Mouse (Mus musculus) liver, embryonic 15.5 days (tissue): ENCODE measurements around the gene Anxa3. TPM values are rescaled to one million over a fixed set of nuclear protein-coding genes. Genes with fewer than 3 reads are reported as not detected.
A peak's percentile ranks its signal among the peaks of the same experiment; 100 is the strongest.

Source experiments
- ATAC-seq: fragments of 200-750 bp; cut with Nextera tagmentation; 2 replicates; pipeline ENCODE4 v1.8.0; 2017; ENCODE audit warnings: moderate number of reproducible peaks, mild to moderate bottlenecking, moderate library complexity; ENCODE audit not compliant: insufficient read depth
- H3K27ac ChIP-seq: fragments of 300-500 bp; sonication (generic); replicated peaks from 2 replicates; pipeline ENCODE4 v1.5.1; 2015; ENCODE audit warnings: mild to moderate bottlenecking, inconsistent platforms
- H3K27me3 ChIP-seq: fragments of 300-500 bp; sonication (generic); 2 replicates; pipeline ENCODE4 v1.6.1; 2015; ENCODE audit warnings: mild to moderate bottlenecking, inconsistent platforms
- H3K36me3 ChIP-seq: fragments of 300-500 bp; sonication (generic); replicated peaks from 2 replicates; pipeline ENCODE4 v1.6.1; 2015; ENCODE audit warnings: moderate library complexity, mild to moderate bottlenecking, inconsistent platforms
- H3K4me1 ChIP-seq: fragments of 300-500 bp; sonication (generic); replicated peaks from 2 replicates; pipeline ENCODE4 v1.6.1; 2015; ENCODE audit warnings: inconsistent platforms
- H3K4me2 ChIP-seq: fragments of 300-500 bp; sonication (generic); 2 replicates; pipeline ENCODE4 v1.6.1; 2015; ENCODE audit warnings: moderate library complexity, mild to moderate bottlenecking, inconsistent platforms
- H3K4me3 ChIP-seq: fragments of 300-500 bp; sonication (generic); replicated peaks from 2 replicates; pipeline ENCODE4 v1.5.1; 2015; ENCODE audit warnings: mild to moderate bottlenecking, inconsistent platforms
- H3K9ac ChIP-seq: fragments of 300-500 bp; sonication (generic); 2 replicates; pipeline ENCODE4 v1.6.1; 2015; ENCODE audit warnings: moderate library complexity, mild to moderate bottlenecking, inconsistent platforms
- H3K9me3 ChIP-seq: fragments of 300-500 bp; sonication (generic); replicated peaks from 2 replicates; pipeline ENCODE4 v1.6.1; 2016; ENCODE audit warnings: inconsistent platforms
- WGBS: fragments of 180-500 bp; shearing (Covaris S2); methylation state at CpG from one replicate; pipeline ENCODE4 v1.1.7; 2015; ENCODE audit warnings: mixed read lengths; ENCODE audit not compliant: insufficient replicate concordance; 5-methylcytosine and 5-hydroxymethylcytosine counted together
- polyA plus RNA-seq: library from polyadenylated mRNA; unstranded; fragments of >200 nt; fragmentation: Nextera tagmentation; extraction: Ambion mirVana; gene quantifications from 2 replicates; pipeline ENCODE4 v1.2.1, GENCODE M21; 2015

The Anxa3 gene
- 21.2 and 22.8 TPM in 2 replicates for polyA plus RNA-seq

GRCm38 (mm10) chr5:96792936-96793718, at the start of gene Anxa3:
Gene Anxa3, plus strand, starts transcription at chr5:96793339.
- H3K36me3 ChIP-seq, result no peaks in the 10 kb centered on the region
- 4% methylated on average over 26 of the region's 26 CpGs for WGBS
- H3K4me2 ChIP-seq, result peak within 1 kb of the TSS; percentile 61
- peak within 1 kb of the TSS; percentile 51 for H3K4me3 ChIP-seq
- H3K9me3 ChIP-seq, result no peaks in the 10 kb centered on the region
- peak within 1 kb of the TSS; percentile 21; the same call in 1 of the 2 replicates for H3K9ac ChIP-seq
- H3K27ac ChIP-seq, result peak within 1 kb of the TSS; percentile 57
- peak; percentile 66 for ATAC-seq
- H3K4me1 ChIP-seq, result 0 out of 2 replicates have a peak, but pooled peaks cover 2% of the 10 kb centered on the region
- peaks cover 32% of the 10 kb centered on the region for H3K27me3 ChIP-seq

- no peak overlapping the region for H3K9ac ChIP-seq
- no peak overlapping the region for H3K4me2 ChIP-seq
- no peaks in the 10 kb centered on the region for H3K9me3 ChIP-seq
- no peaks in the 10 kb centered on the region for H3K36me3 ChIP-seq
- H3K27ac ChIP-seq, result no peak overlapping the region
- no peaks in the 10 kb centered on the region for H3K4me1 ChIP-seq
- WGBS, result 61% methylated on average over 8 of the region's 8 CpGs
- H3K4me3 ChIP-seq, result no peak overlapping the region
- ATAC-seq, result no peak
- H3K27me3 ChIP-seq, result no peaks in the 10 kb centered on the region
Observed at GRCm38 (mm10) chr5:96747195-96747984, 45.7 kb upstream of the Anxa3 start.

GRCm38 (mm10) chr5:96757615-96758014, 35.5 kb upstream of the Anxa3 start:
- H3K4me1 ChIP-seq, result no peaks in the 10 kb centered on the region
- 52% methylated on average over 7 of the region's 7 CpGs for WGBS
- H3K27ac ChIP-seq, result no peak overlapping the region
- H3K9me3 ChIP-seq, result no peaks in the 10 kb centered on the region
- H3K27me3 ChIP-seq, result no peaks in the 10 kb centered on the region
- no peak overlapping the region for H3K4me3 ChIP-seq
- no peak for ATAC-seq
- H3K4me2 ChIP-seq, result no peak overlapping the region
- H3K36me3 ChIP-seq, result no peaks in the 10 kb centered on the region
- H3K9ac ChIP-seq, result no peak overlapping the region

GRCm38 (mm10) chr5:96762021-96762420, 31.1 kb upstream of the Anxa3 start:
- Histone ChIP-seq H3K9me3 (no peaks in the 10 kb centered on the region), H3K4me1 (no peaks in the 10 kb centered on the region), H3K27me3 (no peaks in the 10 kb centered on the region), H3K36me3 (no peaks in the 10 kb centered on the region), H3K4me2 (no peak overlapping the region), H3K27ac (no peak overlapping the region), H3K9ac (no peak overlapping the region), H3K4me3 (no peak overlapping the region)
- 19% methylated on average over 1 of the region's 1 CpGs for WGBS
- no peak for ATAC-seq

GRCm38 (mm10) chr5:96768846-96769471, 24.2 kb upstream of the Anxa3 start:
- H3K36me3 ChIP-seq, result no peaks in the 10 kb centered on the region
- no peak overlapping the region for H3K27ac ChIP-seq
- no peak overlapping the region for H3K4me3 ChIP-seq
- H3K9ac ChIP-seq, result no peak overlapping the region
- H3K9me3 ChIP-seq, result no peaks in the 10 kb centered on the region
- WGBS, result 57% methylated on average over 10 of the region's 10 CpGs
- H3K4me2 ChIP-seq, result no peak overlapping the region
- ATAC-seq, result no peak
- H3K27me3 ChIP-seq, result no peaks in the 10 kb centered on the region
- no peaks in the 10 kb centered on the region for H3K4me1 ChIP-seq

GRCm38 (mm10) chr5:96783506-96784288, 9.4 kb upstream of the Anxa3 start:
- Histone ChIP-seq H3K4me2 (no peak overlapping the region), H3K9me3 (no peaks in the 10 kb centered on the region), H3K9ac (no peak overlapping the region), H3K27me3 (no peaks in the 10 kb centered on the region), H3K36me3 (no peaks in the 10 kb centered on the region), H3K4me3 (no peak overlapping the region), H3K27ac (no peak overlapping the region), H3K4me1 (no peaks in the 10 kb centered on the region)
- ATAC-seq, result no peak
- WGBS, result 57% methylated on average over 14 of the region's 14 CpGs

GRCm38 (mm10) chr5:96785096-96785495, 8.0 kb upstream of the Anxa3 start:
- Histone ChIP-seq H3K4me1 (no peaks in the 10 kb centered on the region), H3K4me3 (no peak overlapping the region), H3K9ac (no peak overlapping the region), H3K9me3 (no peaks in the 10 kb centered on the region), H3K27me3 (no peaks in the 10 kb centered on the region), H3K36me3 (no peaks in the 10 kb centered on the region), H3K4me2 (no peak overlapping the region), H3K27ac (no peak overlapping the region)
- WGBS, result 67% methylated on average over 5 of the region's 5 CpGs
- ATAC-seq, result no peak

- Histone ChIP-seq H3K4me1 (0 out of 2 replicates have a peak, but pooled peaks cover 2% of the 10 kb centered on the region), H3K4me3 (no peak overlapping the region; the same call in 1 of the 2 replicates), H3K9ac (no peak overlapping the region), H3K4me2 (peak overlapping the region; percentile 61), H3K9me3 (no peaks in the 10 kb centered on the region), H3K36me3 (no peaks in the 10 kb centered on the region), H3K27ac (no peak overlapping the region), H3K27me3 (peaks cover 32% of the 10 kb centered on the region)
- WGBS, result 26% methylated on average over 9 of the region's 9 CpGs
- no peak for ATAC-seq
Observed at GRCm38 (mm10) chr5:96792422-96792821, 717 bp upstream of the Anxa3 start.

GRCm38 (mm10) chr5:96793953-96794635, 955 bp downstream of the Anxa3 start:
- Histone ChIP-seq H3K27me3 (peaks cover 32% of the 10 kb centered on the region), H3K27ac (peak overlapping the region; percentile 57; the same call in 1 of the 2 replicates), H3K9ac (no peak overlapping the region), H3K9me3 (no peaks in the 10 kb centered on the region), H3K36me3 (no peaks in the 10 kb centered on the region), H3K4me2 (peak overlapping the region; percentile 61), H3K4me1 (0 out of 2 replicates have a peak, but pooled peaks cover 2% of the 10 kb centered on the region), H3K4me3 (peak overlapping the region; percentile 51)
- 12% methylated on average over 10 of the region's 10 CpGs for WGBS
- no peak for ATAC-seq

GRCm38 (mm10) chr5:96795752-96796151, 2.6 kb downstream of the Anxa3 start:
- H3K9me3 ChIP-seq, result no peaks in the 10 kb centered on the region
- ATAC-seq, result no peak
- WGBS, result 76% methylated on average over 1 of the region's 1 CpGs
- no peaks in the 10 kb centered on the region for H3K36me3 ChIP-seq
- H3K27me3 ChIP-seq, result peaks cover 32% of the 10 kb centered on the region
- H3K4me1 ChIP-seq, result 0 out of 2 replicates have a peak, but pooled peaks cover 5% of the 10 kb centered on the region
- H3K4me2 ChIP-seq, result no peak overlapping the region
- H3K9ac ChIP-seq, result no peak overlapping the region
- no peak overlapping the region for H3K27ac ChIP-seq
- no peak overlapping the region for H3K4me3 ChIP-seq
